Mouse (Mus musculus) neural tube, embryonic 11.5 days (tissue): ENCODE measurements around the gene Adamts15. TPM values are rescaled to one million over a fixed set of nuclear protein-coding genes. Genes with fewer than 3 reads are reported as not detected.

ENCODE experiments used
- ATAC-seq: fragments of 200-750 bp; cut with Nextera tagmentation; 2 replicates; pipeline ENCODE4 v1.8.0; 2017; ENCODE audit warnings: moderate number of reproducible peaks, mild to moderate bottlenecking, moderate TSS enrichment, moderate library complexity; ENCODE audit not compliant: insufficient read depth, low FRiP score, low TSS enrichment
- DNase-seq: peaks from one replicate; pipeline ENCODE4 v3.0.0-alpha.2; 2015; ENCODE audit warnings: low spot score
- H3K27ac ChIP-seq: fragments of 300-500 bp; sonication (generic); 2 replicates; pipeline ENCODE4 v1.5.1; 2014; ENCODE audit warnings: low read depth, mild to moderate bottlenecking, low read length
- H3K27me3 ChIP-seq: fragments of 300-500 bp; sonication (generic); 2 replicates; pipeline ENCODE4 v1.6.1; 2014; ENCODE audit warnings: mild to moderate bottlenecking, low read length, mixed read lengths; ENCODE audit not compliant: control insufficient read depth, insufficient read depth
- H3K36me3 ChIP-seq: fragments of 300-500 bp; sonication (generic); 2 replicates; pipeline ENCODE4 v1.6.1; 2014; ENCODE audit warnings: mild to moderate bottlenecking, low read length, moderate library complexity, mixed read lengths; ENCODE audit not compliant: control insufficient read depth, insufficient read depth
- H3K4me1 ChIP-seq: fragments of 300-500 bp; sonication (generic); 2 replicates; pipeline ENCODE4 v1.6.1; 2014; ENCODE audit warnings: low read length, mixed read lengths; ENCODE audit not compliant: control insufficient read depth, insufficient read depth
- H3K4me2 ChIP-seq: fragments of 300-500 bp; sonication (generic); 2 replicates; pipeline ENCODE4 v1.6.1; 2014; ENCODE audit warnings: low read depth, mild to moderate bottlenecking, moderate library complexity
- H3K4me3 ChIP-seq: fragments of 300-500 bp; sonication (generic); 2 replicates; pipeline ENCODE4 v1.5.1; 2014; ENCODE audit warnings: low read depth, low read length
- H3K9ac ChIP-seq: fragments of 300-500 bp; sonication (generic); 2 replicates; pipeline ENCODE4 v1.6.1; 2014; ENCODE audit warnings: mild to moderate bottlenecking, low read length
- H3K9me3 ChIP-seq: fragments of 300-500 bp; sonication (generic); 2 replicates; pipeline ENCODE4 v1.6.1; 2016; ENCODE audit warnings: low read length; ENCODE audit not compliant: control insufficient read depth
- WGBS: fragments of 180-500 bp; shearing (Covaris S2); extraction: QIAGEN DNeasy Blood & Tissue Kit; methylation state at CpG from one replicate; pipeline ENCODE4 v1.1.7; 2014; 5-methylcytosine and 5-hydroxymethylcytosine counted together
- polyA plus RNA-seq: library from polyadenylated mRNA; unstranded; fragments of >200 nt; fragmentation: Nextera tagmentation; extraction: Ambion mirVana; gene quantifications from 2 replicates; pipeline ENCODE4 v1.2.1, GENCODE M21; 2014

Adamts15 gene
- polyA plus RNA-seq, 1 experiment from 2014 or later = 4.0 TPM

- H3K4me2 ChIP-seq = no peak overlapping the region
Measured at GRCm38 (mm10) chr9:30916266-30916968, 5.8 kb downstream of the Adamts15 start.

GRCm38 (mm10) chr9:30914241-30914640, 8.0 kb downstream of the Adamts15 start:
- 89% methylated on average over 2 of the region's 2 CpGs for WGBS
- H3K4me2 ChIP-seq = no peak overlapping the region
- no peaks in the 10 kb centered on the region for H3K27me3 ChIP-seq
- H3K9ac ChIP-seq = no peak overlapping the region
- no peaks in the 10 kb centered on the region for H3K36me3 ChIP-seq
- DNase-seq (no peak), ATAC-seq (no peak)
- no peak overlapping the region for H3K27ac ChIP-seq
- H3K9me3 ChIP-seq = no peaks in the 10 kb centered on the region
- H3K4me3 ChIP-seq = no peak overlapping the region
- no peaks in the 10 kb centered on the region for H3K4me1 ChIP-seq

More at GRCm38 (mm10) chr9:30916266-30916968, 5.8 kb downstream of the Adamts15 start:
- WGBS = 87% methylated on average over 6 of the region's 6 CpGs
- H3K9ac ChIP-seq = no peak overlapping the region
- H3K27ac ChIP-seq = no peak overlapping the region
- H3K27me3 ChIP-seq = peaks cover 3% of the 10 kb centered on the region
- ATAC-seq (no peak), DNase-seq (no peak)
- H3K36me3 ChIP-seq = no peaks in the 10 kb centered on the region
- H3K9me3 ChIP-seq = no peaks in the 10 kb centered on the region
- H3K4me3 ChIP-seq = no peak overlapping the region
- no peaks in the 10 kb centered on the region for H3K4me1 ChIP-seq

GRCm38 (mm10) chr9:30913429-30913828, 8.8 kb downstream of the Adamts15 start:
- Histone ChIP-seq H3K27ac (no peak overlapping the region), H3K27me3 (no peaks in the 10 kb centered on the region), H3K9ac (no peak overlapping the region), H3K36me3 (no peaks in the 10 kb centered on the region), H3K4me2 (no peak overlapping the region), H3K9me3 (no peaks in the 10 kb centered on the region), H3K4me1 (no peaks in the 10 kb centered on the region), H3K4me3 (no peak overlapping the region)
- DNase-seq = no peak
- no peak for ATAC-seq
- 63% methylated on average over 3 of the region's 3 CpGs for WGBS

GRCm38 (mm10) chr9:30912161-30912560, 10.1 kb downstream of the Adamts15 start:
- Histone ChIP-seq H3K4me3 (no peak overlapping the region), H3K4me1 (no peaks in the 10 kb centered on the region), H3K4me2 (no peak overlapping the region), H3K27me3 (no peaks in the 10 kb centered on the region), H3K27ac (no peak overlapping the region), H3K9me3 (no peaks in the 10 kb centered on the region), H3K9ac (no peak overlapping the region), H3K36me3 (no peaks in the 10 kb centered on the region)
- no peak for DNase-seq
- no peak for ATAC-seq
- 93% methylated on average over 3 of the region's 3 CpGs for WGBS

GRCm38 (mm10) chr9:30910491-30910890, 11.8 kb downstream of the Adamts15 start:
- Histone ChIP-seq H3K27ac (no peak overlapping the region), H3K4me2 (no peak overlapping the region), H3K4me1 (no peaks in the 10 kb centered on the region), H3K9ac (no peak overlapping the region), H3K4me3 (no peak overlapping the region), H3K27me3 (no peaks in the 10 kb centered on the region), H3K9me3 (no peaks in the 10 kb centered on the region), H3K36me3 (no peaks in the 10 kb centered on the region)
- ATAC-seq = no peak
- 97% methylated on average over 5 of the region's 5 CpGs for WGBS
- no peak for DNase-seq

GRCm38 (mm10) chr9:30908973-30909372, 13.3 kb downstream of the Adamts15 start:
- Histone ChIP-seq H3K27me3 (no peaks in the 10 kb centered on the region), H3K9me3 (no peaks in the 10 kb centered on the region), H3K4me2 (no peak overlapping the region), H3K9ac (no peak overlapping the region), H3K36me3 (no peaks in the 10 kb centered on the region), H3K27ac (no peak overlapping the region), H3K4me1 (no peaks in the 10 kb centered on the region), H3K4me3 (no peak overlapping the region)
- ATAC-seq = no peak
- WGBS = 85% methylated on average over 5 of the region's 5 CpGs
- DNase-seq = no peak

GRCm38 (mm10) chr9:30908296-30908690, 14.0 kb downstream of the Adamts15 start:
- no peak for DNase-seq
- no peak overlapping the region for H3K9ac ChIP-seq
- no peak overlapping the region for H3K4me2 ChIP-seq
- H3K4me3 ChIP-seq = no peak overlapping the region
- no peaks in the 10 kb centered on the region for H3K36me3 ChIP-seq
- ATAC-seq = no peak
- no peaks in the 10 kb centered on the region for H3K27me3 ChIP-seq
- H3K9me3 ChIP-seq = no peaks in the 10 kb centered on the region
- 86% methylated on average over 5 of the region's 5 CpGs for WGBS
- no peaks in the 10 kb centered on the region for H3K4me1 ChIP-seq
- no peak overlapping the region for H3K27ac ChIP-seq

GRCm38 (mm10) chr9:30907677-30908295, 14.5 kb downstream of the Adamts15 start:
- H3K27me3 ChIP-seq = no peaks in the 10 kb centered on the region
- no peaks in the 10 kb centered on the region for H3K4me1 ChIP-seq
- H3K36me3 ChIP-seq = no peaks in the 10 kb centered on the region
- no peaks in the 10 kb centered on the region for H3K9me3 ChIP-seq
- 61% methylated on average over 5 of the region's 5 CpGs for WGBS
- no peak overlapping the region for H3K4me3 ChIP-seq
- H3K27ac ChIP-seq = no peak overlapping the region
- no peak overlapping the region for H3K4me2 ChIP-seq
- no peak for DNase-seq
- no peak for ATAC-seq
- H3K9ac ChIP-seq = no peak overlapping the region

- Histone ChIP-seq H3K9ac (no peak overlapping the region), H3K4me1 (no peaks in the 10 kb centered on the region), H3K27me3 (no peaks in the 10 kb centered on the region), H3K4me3 (no peak overlapping the region), H3K9me3 (no peaks in the 10 kb centered on the region), H3K4me2 (no peak overlapping the region), H3K27ac (no peak overlapping the region), H3K36me3 (no peaks in the 10 kb centered on the region; the same call in 1 of the 2 replicates)
- ATAC-seq (no peak), DNase-seq (no peak)
- 82% methylated on average over 4 of the region's 4 CpGs for WGBS
Measured at GRCm38 (mm10) chr9:30906426-30906825, 15.8 kb downstream of the Adamts15 start.
